Mouse (Mus musculus) heart, postnatal 0 days (tissue): ENCODE results near the gene Twsg1. TPM values are rescaled to one million over a fixed set of nuclear protein-coding genes. Genes with fewer than 3 reads are reported as not detected.

ENCODE experiments used
- ATAC-seq: fragments of 200-750 bp; cut with Nextera tagmentation; 2 replicates; pipeline ENCODE4 v1.8.0; 2017; ENCODE audit warnings: low read depth, moderate number of reproducible peaks, moderate library complexity; ENCODE audit not compliant: insufficient read depth
- DNase-seq: peaks from one replicate; pipeline ENCODE4 v3.0.0-alpha.2; 2016; ENCODE audit warnings: low spot score
- H3K27ac ChIP-seq: fragments of 300-500 bp; sonication (generic); 2 replicates; pipeline ENCODE4 v1.5.1; 2014; ENCODE audit warnings: low read depth, mild to moderate bottlenecking
- H3K27me3 ChIP-seq: fragments of 300-500 bp; sonication (generic); 2 replicates; pipeline ENCODE4 v1.6.1; 2014; ENCODE audit warnings: low read length, mixed read lengths; ENCODE audit not compliant: control insufficient read depth, insufficient read depth
- H3K36me3 ChIP-seq: fragments of 300-500 bp; sonication (generic); replicated peaks from 2 replicates; pipeline ENCODE4 v1.6.1; 2014; ENCODE audit warnings: low read length, mixed read lengths; ENCODE audit not compliant: control insufficient read depth, insufficient read depth
- H3K4me1 ChIP-seq: fragments of 300-500 bp; sonication (generic); 2 replicates; pipeline ENCODE4 v1.6.1; 2014; ENCODE audit warnings: antibody characterized with exemption; ENCODE audit not compliant: control insufficient read depth, insufficient read depth
- H3K4me2 ChIP-seq: fragments of 300-500 bp; sonication (generic); 2 replicates; pipeline ENCODE4 v1.6.1; 2014; ENCODE audit warnings: low read depth, mild to moderate bottlenecking, low read length, moderate library complexity
- H3K4me3 ChIP-seq: fragments of 300-500 bp; sonication (generic); 2 replicates; pipeline ENCODE4 v1.5.1; 2014; ENCODE audit warnings: low read depth, low read length
- H3K9ac ChIP-seq: fragments of 300-500 bp; sonication (generic); replicated peaks from 2 replicates; pipeline ENCODE4 v1.6.1; 2014; ENCODE audit warnings: low read depth, low read length, mixed read lengths
- H3K9me3 ChIP-seq: fragments of 300-500 bp; sonication (generic); replicated peaks from 2 replicates; pipeline ENCODE4 v1.6.1; 2016; ENCODE audit warnings: low read length; ENCODE audit not compliant: control insufficient read depth
- CTCF ChIP-seq: IDR thresholded peaks from 2 replicates; pipeline ENCODE4 v1.5.1; 2016; ENCODE audit warnings: antibody characterized with exemption, control low read depth, low read depth
- EP300 ChIP-seq: IDR thresholded peaks from 2 replicates; pipeline ENCODE4 v1.6.1; 2016; ENCODE audit warnings: antibody characterized with exemption, low read depth
- WGBS: fragments of 180-500 bp; shearing (Covaris S2); extraction: QIAGEN DNeasy Blood & Tissue Kit; methylation state at CpG from one replicate; pipeline ENCODE4 v1.1.7; 2014; 5-methylcytosine and 5-hydroxymethylcytosine counted together
- polyA plus RNA-seq: library from polyadenylated mRNA; unstranded; fragments of >200 nt; fragmentation: Nextera tagmentation; extraction: Ambion mirVana; gene quantifications from 2 replicates; pipeline ENCODE4 v1.2.1, GENCODE M21; 2015
- total RNA-seq: library from RNA; depleted of rRNA; stranded (reverse); fragments of >200 nt; gene quantifications from 2 replicates; pipeline ENCODE4 v1.2.3, GENCODE M21; 2014; ENCODE audit warnings: low replicate concordance

The Twsg1 gene
- total and polyA plus RNA-seq, 2 experiments from 2014 or later: 65.8 to 92.7 TPM

DNA sequence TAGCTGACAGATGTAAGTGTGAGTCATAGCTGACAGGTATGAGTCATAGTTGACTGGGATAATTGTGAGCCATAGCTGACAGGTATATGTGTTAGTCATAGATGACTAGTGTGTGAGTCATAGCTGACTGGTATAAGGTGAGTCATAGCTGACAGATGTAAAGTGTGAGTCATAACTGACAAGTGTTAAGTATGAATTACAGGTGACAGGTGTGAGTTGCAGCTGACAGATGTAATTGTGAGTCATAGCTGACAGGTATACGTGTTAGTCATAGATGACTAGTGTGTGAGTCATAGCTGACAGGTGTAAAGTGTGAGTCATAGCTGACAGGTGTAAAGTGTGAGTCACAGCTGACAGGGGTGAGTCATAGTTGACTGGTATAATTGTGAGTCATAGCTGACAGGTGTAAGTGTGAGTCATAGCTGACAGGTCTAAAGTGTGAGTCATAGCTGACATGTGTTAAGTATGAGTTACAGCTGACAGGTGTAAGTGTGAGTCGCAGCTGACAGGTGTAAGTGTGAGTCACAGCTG lies 10.6 kb upstream of the Twsg1 start:
- TF ChIP-seq EP300: no peak
- TF ChIP-seq CTCF: no peak
- H3K36me3 ChIP-seq: no peaks in the 10 kb centered on the region
- ATAC-seq (0 out of 2 replicates have a peak, but pooled peaks have one; percentile 28), DNase-seq (no peak)
- H3K9ac ChIP-seq: no peak overlapping the region
- H3K4me2 ChIP-seq: no peak overlapping the region
- no peaks in the 10 kb centered on the region for H3K9me3 ChIP-seq
- H3K4me3 ChIP-seq: no peak overlapping the region
- H3K27me3 ChIP-seq: no peaks in the 10 kb centered on the region
- 80% methylated on average over 2 of the region's 2 CpGs for WGBS
- no peaks in the 10 kb centered on the region for H3K4me1 ChIP-seq
- no peak overlapping the region for H3K27ac ChIP-seq

DNA sequence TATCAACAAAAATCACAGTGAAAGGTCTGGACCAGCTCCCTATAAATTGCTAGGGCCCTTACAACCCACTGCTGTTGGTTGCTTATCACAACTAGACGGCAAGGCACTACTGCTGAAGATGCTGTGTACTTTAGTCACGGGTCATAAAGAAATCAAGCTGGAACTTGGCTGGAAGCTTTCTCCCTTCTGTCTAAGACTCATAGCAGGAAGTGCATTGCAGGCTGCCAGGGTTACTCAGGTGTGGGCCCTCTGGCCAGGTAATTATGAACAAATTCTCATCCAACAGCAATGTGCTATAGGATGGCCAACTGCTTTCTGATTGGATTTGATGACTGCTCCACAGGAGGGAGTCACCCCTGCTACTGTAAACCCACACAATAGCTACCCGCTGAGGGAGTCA lies 8.0 kb upstream of the Twsg1 start:
- no peaks in the 10 kb centered on the region for H3K36me3 ChIP-seq
- DNase-seq (no peak), ATAC-seq (no peak)
- no peak for TF ChIP-seq CTCF
- TF ChIP-seq EP300: no peak
- H3K4me3 ChIP-seq: no peak overlapping the region
- no peaks in the 10 kb centered on the region for H3K4me1 ChIP-seq
- no peak overlapping the region for H3K4me2 ChIP-seq
- 58% methylated on average over 3 of the region's 3 CpGs for whole genome bisulfite sequencing
- H3K9ac ChIP-seq: no peak overlapping the region
- H3K27ac ChIP-seq: no peak overlapping the region
- no peaks in the 10 kb centered on the region for H3K27me3 ChIP-seq
- H3K9me3 ChIP-seq: no peaks in the 10 kb centered on the region

DNA sequence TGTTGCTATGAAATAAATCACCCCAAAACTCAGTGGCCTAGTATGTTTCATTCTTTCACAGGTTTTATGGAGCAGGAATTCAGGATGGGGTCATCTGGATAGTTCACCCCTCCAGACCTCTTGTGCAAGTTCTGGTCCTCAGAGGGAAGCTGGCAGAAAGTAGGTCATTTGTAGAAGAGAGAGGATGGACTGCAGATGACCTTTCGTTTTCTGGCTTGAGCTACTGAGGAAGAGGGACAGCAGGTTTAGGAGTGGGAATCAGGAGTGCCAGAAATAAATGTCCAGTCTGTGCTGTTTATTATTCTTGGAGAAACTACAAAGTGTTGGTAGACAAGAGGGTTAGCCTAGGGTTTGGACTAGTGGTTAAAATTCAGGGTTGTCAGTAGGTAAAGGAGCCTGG lies 7.3 kb upstream of the Twsg1 start:
- no peak for DNase-seq
- Histone ChIP-seq H3K36me3 (no peaks in the 10 kb centered on the region), H3K27me3 (no peaks in the 10 kb centered on the region), H3K4me3 (no peak overlapping the region), H3K4me1 (no peaks in the 10 kb centered on the region), H3K27ac (no peak overlapping the region), H3K9ac (no peak overlapping the region), H3K4me2 (no peak overlapping the region), H3K9me3 (no peaks in the 10 kb centered on the region)
- no peak for TF ChIP-seq CTCF
- no peak for TF ChIP-seq EP300
- 81% methylated on average over 1 of the region's 1 CpGs for WGBS
- no peak for ATAC-seq

DNA sequence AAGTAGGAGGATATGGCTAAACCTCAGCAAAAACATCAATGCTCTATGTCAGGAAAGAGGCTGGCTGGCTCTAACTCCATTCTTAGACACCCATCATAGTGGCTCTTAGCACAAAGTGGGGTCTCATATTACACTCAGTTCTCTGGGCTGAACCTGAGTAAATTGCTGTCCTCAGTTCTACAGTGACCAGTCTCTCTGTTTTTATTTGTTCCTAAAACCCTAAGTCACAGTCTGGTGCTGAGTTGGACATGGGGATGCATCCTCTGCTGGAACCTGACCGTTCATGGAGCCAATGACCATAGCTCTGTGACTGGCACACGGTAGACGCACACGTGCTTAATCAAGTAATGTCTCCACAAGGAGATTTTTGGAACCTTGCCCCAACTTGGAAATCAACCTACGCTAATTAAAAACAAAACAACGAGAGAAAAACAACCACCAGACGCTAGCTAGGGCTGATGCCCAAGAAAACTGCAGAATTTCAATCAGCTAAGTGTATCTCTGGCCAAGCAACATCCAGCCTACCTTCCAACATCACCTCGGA lies 6.8 kb upstream of the Twsg1 start:
- H3K9me3 ChIP-seq: no peaks in the 10 kb centered on the region
- no peak for ATAC-seq
- H3K4me2 ChIP-seq: no peak overlapping the region
- no peak overlapping the region for H3K9ac ChIP-seq
- TF ChIP-seq CTCF: no peak
- no peak for TF ChIP-seq EP300
- H3K27ac ChIP-seq: no peak overlapping the region
- H3K27me3 ChIP-seq: no peaks in the 10 kb centered on the region
- 85% methylated on average over 8 of the region's 8 CpGs for WGBS
- no peak for DNase-seq
- no peak overlapping the region for H3K4me3 ChIP-seq
- H3K4me1 ChIP-seq: no peaks in the 10 kb centered on the region
- H3K36me3 ChIP-seq: no peaks in the 10 kb centered on the region

DNA sequence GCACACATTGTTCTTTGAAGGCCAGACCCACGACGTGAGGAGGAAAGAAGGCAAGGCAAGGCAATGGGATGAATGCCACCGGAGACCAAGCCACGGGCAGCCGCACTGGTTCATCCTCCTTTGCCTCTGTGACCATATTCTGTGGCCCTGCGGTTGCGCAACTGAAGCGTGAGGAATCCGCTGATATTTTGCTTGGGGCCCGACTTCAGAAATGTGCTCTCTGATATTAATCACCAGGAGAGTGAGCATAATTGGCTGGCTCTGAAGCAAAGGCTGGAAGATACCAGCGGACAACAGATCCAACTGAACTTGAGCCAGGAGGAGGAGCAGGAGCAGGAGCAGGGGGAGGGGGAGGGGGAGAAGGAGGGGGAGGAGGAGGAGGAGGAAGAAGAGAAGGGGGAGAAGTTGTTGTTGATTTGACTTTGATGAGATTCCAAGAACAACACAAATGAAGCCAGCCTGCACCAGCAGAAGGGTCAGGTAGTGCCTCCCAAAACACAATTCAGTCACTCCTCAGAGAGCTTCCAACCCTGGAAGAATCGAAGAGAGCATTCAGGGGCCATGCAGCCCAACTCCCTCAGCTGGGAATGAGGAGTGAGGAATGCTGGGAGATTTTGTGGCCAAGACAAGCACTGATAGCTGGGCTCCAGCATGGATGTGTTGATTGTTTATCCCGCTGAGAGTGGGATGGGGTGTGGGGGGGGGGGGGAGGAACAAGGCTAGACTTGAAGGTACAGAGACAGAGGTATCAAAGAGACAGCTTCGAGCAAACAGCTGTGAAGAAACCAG lies 6.2 kb upstream of the Twsg1 start:
- Histone ChIP-seq H3K9me3 (no peaks in the 10 kb centered on the region), H3K4me2 (peak overlapping the region; percentile 19; the same call in 1 of the 2 replicates), H3K9ac (no peak overlapping the region), H3K4me3 (no peak overlapping the region), H3K36me3 (no peaks in the 10 kb centered on the region), H3K27ac (no peak overlapping the region), H3K27me3 (no peaks in the 10 kb centered on the region), H3K4me1 (no peaks in the 10 kb centered on the region)
- ATAC-seq: no peak
- TF ChIP-seq EP300 (no peak), CTCF (no peak)
- peak; percentile 7 for DNase-seq
- 61% methylated on average over 14 of the region's 14 CpGs for WGBS
